Mouse (Mus musculus) thymus, adult 2 months (tissue): ENCODE measurements at regions not wholly inside any gene's neighbourhood (a gene's known extent, or its start where the extent isn't known, plus 50 kb on each side); places are given as distances from the start of the nearest gene placed in this dataset.

Experiments used
- CTCF ChIP-seq: fragments of 200-500 bp; IDR thresholded peaks from 2 replicates; pipeline ENCODE4 v1.5.1; 2012; ENCODE audit warnings: mild to moderate bottlenecking, control low read depth, low read length, moderate library complexity, borderline replicate concordance; ENCODE audit not compliant: control insufficient read depth, poor library complexity, insufficient read depth; ENCODE audit errors: extremely low read depth
- POLR2A ChIP-seq: fragments of 200-500 bp; IDR thresholded peaks from 2 replicates; pipeline ENCODE4 v1.6.1; 2012; ENCODE audit warnings: mild to moderate bottlenecking, low read length, control low read depth, moderate library complexity; ENCODE audit not compliant: control insufficient read depth, poor library complexity, insufficient read depth; ENCODE audit errors: extremely low read depth

DNA sequence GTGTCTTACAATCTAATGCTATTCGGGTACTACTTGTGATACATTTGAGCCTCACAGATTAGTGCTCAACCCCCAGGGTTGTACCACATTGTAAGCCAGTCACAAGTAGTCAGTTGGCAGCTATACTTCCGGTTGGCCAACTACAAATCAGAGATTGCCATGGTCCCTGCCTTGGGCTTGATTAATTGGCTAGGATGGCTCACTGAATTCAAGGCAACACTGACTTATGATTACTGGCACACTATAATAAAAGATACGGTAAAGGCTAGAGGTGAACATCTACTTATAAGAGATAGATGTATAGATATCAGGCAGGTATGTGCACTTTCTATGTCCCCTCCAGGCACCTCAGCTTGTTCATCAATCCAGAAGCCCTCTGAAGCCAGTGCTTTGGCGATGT, 325.4 kb upstream of the Pard3b start:
- TF ChIP-seq POLR2A (no peak), CTCF (no peak)
